Mouse (Mus musculus) adrenal gland, adult 2 months (tissue): ENCODE data around the gene Nedd9. TPM values are rescaled to one million over a fixed set of nuclear protein-coding genes. Genes with fewer than 3 reads are reported as not detected.
"Not testable (repeated sequence)": the region's sequence is repeated elsewhere in the genome, so short reads cannot be mapped to it uniquely, and the experiment has no call there.

ENCODE experiments used
- DNase-seq: peaks from one replicate; pipeline ENCODE4 v3.0.0; 2021
- polyA plus RNA-seq: library from polyadenylated mRNA; depleted of rRNA; stranded (reverse); fragments of >200 nt; gene quantifications from 2 replicates; pipeline ENCODE4 v1.2.3, GENCODE M21; 2012; rRNA removed
- total RNA-seq, 2 experiments: library from RNA; stranded (reverse); gene quantifications; 2 replicates each; pipeline ENCODE4 v1.2.3; 2021

The Nedd9 gene
- total and polyA plus RNA-seq, 3 experiments = 8.7 to 31.4 (median 23.6) TPM

- DNase-seq = no peak
These were observed 188.2 kb downstream of the Nedd9 start for GRCm38 (mm10) chr13:41298996-41299395.

GRCm38 (mm10) chr13:41298533-41298932, 188.6 kb downstream of the Nedd9 start:
- DNase-seq = no peak

GRCm38 (mm10) chr13:41296396-41296795, 190.8 kb downstream of the Nedd9 start:
- DNase-seq = no peak

GRCm38 (mm10) chr13:41295886-41296285, 191.3 kb downstream of the Nedd9 start:
- no peak for DNase-seq

DNA sequence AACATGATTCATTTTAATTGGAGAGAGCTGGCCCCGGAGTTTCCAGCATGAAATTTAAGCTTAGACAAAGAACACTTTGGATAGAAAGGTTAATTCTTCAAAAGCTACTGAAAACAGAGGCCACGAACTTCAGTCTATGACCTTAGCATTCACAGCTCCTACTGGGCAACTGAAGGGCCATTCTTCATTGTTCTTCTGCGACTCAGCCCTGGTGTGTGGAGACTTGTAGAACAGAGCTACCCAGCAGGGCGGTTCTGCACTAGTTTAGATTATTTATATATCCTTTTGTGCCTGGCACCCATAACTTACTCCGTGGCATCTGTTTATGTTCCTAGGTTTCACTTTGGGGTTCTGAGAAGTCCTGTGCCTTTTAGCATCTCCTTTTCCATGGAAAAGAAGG, 193.6 kb downstream of the Nedd9 start:
- no peak for DNase-seq

DNA sequence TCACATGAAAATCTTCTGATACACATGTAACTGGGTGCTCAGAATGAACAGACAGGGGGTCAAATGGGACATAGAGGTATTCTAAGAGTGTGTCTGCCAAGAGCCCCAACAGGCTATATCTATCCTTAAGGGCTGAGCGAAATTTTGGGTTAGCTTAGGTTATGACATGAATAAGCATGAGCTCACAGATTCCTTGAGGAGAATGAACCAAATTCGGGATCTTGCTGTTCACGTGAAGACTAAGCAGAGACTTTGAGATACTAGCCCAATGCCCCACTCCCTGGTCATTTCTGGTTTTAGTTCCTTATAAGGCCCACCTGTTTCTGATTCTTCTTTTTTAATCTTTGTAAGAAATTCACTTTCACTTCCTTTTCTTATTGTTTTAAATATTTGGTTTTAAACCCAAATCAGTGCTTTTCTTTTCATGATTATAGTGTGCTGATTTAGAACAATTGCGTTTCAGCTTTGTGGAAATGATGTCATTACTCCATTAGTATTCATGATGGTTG, 195.6 kb downstream of the Nedd9 start:
- no peak for DNase-seq

- no peak for DNase-seq
These were observed 200.9 kb downstream of the Nedd9 start for GRCm38 (mm10) chr13:41286285-41286684.

- DNase-seq = no peak
These were observed 201.7 kb downstream of the Nedd9 start for GRCm38 (mm10) chr13:41285448-41285847.

- peak; percentile 51 for DNase-seq
These were observed 203.9 kb downstream of the Nedd9 start for GRCm38 (mm10) chr13:41283256-41283655.

DNA sequence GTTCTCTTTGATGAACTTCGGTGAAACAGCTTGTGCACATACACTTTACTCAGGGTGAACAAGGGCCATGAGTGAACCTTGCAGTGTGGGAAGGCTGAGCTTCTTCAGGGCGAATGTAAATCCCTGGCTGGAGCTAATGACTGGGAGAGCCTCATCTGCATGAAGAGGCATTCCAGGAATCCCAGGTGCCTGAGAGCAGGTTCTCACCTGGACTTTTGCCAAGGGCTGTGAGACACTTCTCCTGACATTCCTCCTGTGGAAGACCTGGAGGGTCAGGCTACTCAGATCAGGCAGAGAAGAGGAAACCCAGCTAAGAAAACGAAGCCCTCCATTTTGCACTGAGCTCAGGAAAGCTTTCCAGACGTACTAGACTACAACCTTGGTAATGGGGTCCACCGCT, 206.5 kb downstream of the Nedd9 start:
- no peak for DNase-seq

GRCm38 (mm10) chr13:41273927-41274650, 213.1 kb downstream of the Nedd9 start, which contains the start of gene Gm17364:
TSS of gene Gm17364 (minus strand) at chr13:41273977.
- no peak for DNase-seq

DNA sequence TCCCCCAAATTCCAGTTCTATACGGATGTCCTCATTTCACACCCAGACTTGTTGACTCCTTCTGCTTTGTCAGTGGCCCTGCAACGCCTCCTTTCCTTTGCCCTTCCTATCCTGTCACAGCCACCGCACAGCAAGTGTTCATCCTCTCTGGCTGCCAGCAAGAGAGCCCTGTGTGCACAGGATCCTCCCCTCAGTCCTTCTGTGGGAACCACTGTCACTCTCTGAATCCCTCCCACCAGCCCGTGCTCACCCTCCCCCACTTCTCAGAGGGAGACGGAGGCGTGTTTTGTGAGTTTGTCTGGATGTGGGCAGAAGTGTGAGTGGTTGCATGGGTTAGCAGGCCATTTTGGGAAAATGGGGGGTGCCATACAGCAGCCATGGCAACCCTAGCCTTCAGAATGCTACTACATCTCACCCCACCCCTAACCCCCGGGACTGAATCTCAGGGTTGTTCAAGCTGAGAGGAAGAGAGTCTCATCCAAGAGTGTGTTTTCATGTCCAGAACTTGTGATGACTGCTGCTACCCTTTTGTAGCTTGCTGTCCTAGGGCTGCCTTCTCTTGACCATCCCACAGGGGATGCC, 219.2 kb downstream of the Nedd9 start:
- no peak for DNase-seq

- DNase-seq = no peak
These were observed 223.7 kb downstream of the Nedd9 start for GRCm38 (mm10) chr13:41263304-41264006.

- not testable (repeated sequence) for DNase-seq
These were observed 225.5 kb downstream of the Nedd9 start for GRCm38 (mm10) chr13:41261617-41262016.

Other genes starting within 250 kb of the Nedd9 start
- 10 to 100 TPM in 1 of 2 experiments, 1 to 10 TPM in 1; 9.7 to 11.0 TPM for gene Smim13, start 237.5 kb downstream of the Nedd9 start, total RNA-seq
- gene Smim13, start 237.5 kb downstream of the Nedd9 start, polyA plus RNA-seq = 6.2 and 8.1 TPM in 2 replicates
- gene Gm17364, start 213.4 kb downstream of the Nedd9 start, total RNA-seq = not detected
- not detected in 2 replicates for gene Gm17364, start 213.4 kb downstream of the Nedd9 start, polyA plus RNA-seq
- gene Tmem170b, start 118.5 kb upstream of the Nedd9 start, total RNA-seq = 10 to 100 TPM; 16.6 to 22.1 TPM
- 5.6 and 10.1 TPM in 2 replicates for gene Tmem170b, start 118.5 kb upstream of the Nedd9 start, polyA plus RNA-seq